In genomic region chr2:52618804-52619203, GRCm38 (mm10) we compare ENCODE assay signal across 16 mouse cellular contexts. TPM values are rescaled to one million over a fixed set of nuclear protein-coding genes. Genes with fewer than 3 reads are reported as not detected.
DNase-seq lines count a peak whose midpoint lies in the region; ATAC-seq lines count a peak whose summit lies in the region.
"Had no signal": no experiment of that assay in that cellular context is flagged by ENCODE, and none has a peak within 500 bp of the region (broad histone marks: within the 10 kb centered on the region; RNA-seq: fewer than 3 reads in every experiment).

No protein-coding gene starts in this region.

- peak overlapping the region; percentile 59; the same call in 1 of the 2 replicates for H3K4me2 ChIP-seq in lung, embryonic 15.5 days
- peak overlapping the region; percentile 60 for H3K4me2 ChIP-seq in heart, embryonic 16.5 days (ENCODE audit: low read depth, low read length)
- H3K4me2 ChIP-seq in liver, embryonic 15.5 days, result peak overlapping the region; percentile 47
- H3K4me2 ChIP-seq in hindbrain, embryonic 13.5 days, result no peak overlapping the region

- peak; percentile 80 for DNase-seq in heart, adult 11 months
- no peak for DNase-seq in heart, postnatal 4 days
- DNase-seq in lung, postnatal 25 days (ENCODE audit: low spot score), result no peak
- no peak for DNase-seq in retina, postnatal 1 day
- DNase-seq: adrenal gland, postnatal 36 days; cerebellum, postnatal 10 days; gastrocnemius, adult 2 months; kidney, postnatal 25 days; layer of hippocampus, adult 9-11 months; midbrain, embryonic 14.5 days had no signal

- H3K36me3 ChIP-seq in lung, embryonic 15.5 days, result no peaks in the 10 kb centered on the region
- no peaks in the 10 kb centered on the region for H3K36me3 ChIP-seq in heart, embryonic 16.5 days (ENCODE audit: control insufficient read depth, insufficient read depth)
- H3K36me3 ChIP-seq in liver, embryonic 15.5 days (replicated peaks), result no peaks in the 10 kb centered on the region
- H3K36me3 ChIP-seq in hindbrain, embryonic 13.5 days, result no peaks in the 10 kb centered on the region

- no peak overlapping the region for H3K9ac ChIP-seq in lung, embryonic 15.5 days
- H3K9ac ChIP-seq in heart, embryonic 16.5 days (ENCODE audit: low read length), result peak overlapping the region; percentile 46; the same call in 1 of the 2 replicates
- no peak overlapping the region for H3K9ac ChIP-seq in liver, embryonic 15.5 days
- no peak overlapping the region for H3K9ac ChIP-seq in hindbrain, embryonic 13.5 days

- no peak for ATAC-seq in lung, embryonic 15.5 days (ENCODE audit: borderline replicate concordance, extremely low read depth, low FRiP score, low TSS enrichment)
- no peak for ATAC-seq in heart, embryonic 16.5 days (replicated peaks; ENCODE audit: extremely low read depth, insufficient read depth, low FRiP score)
- no peak for ATAC-seq in liver, embryonic 15.5 days (ENCODE audit: insufficient read depth)
- ATAC-seq in hindbrain, embryonic 13.5 days (ENCODE audit: low FRiP score), result no peak
- ATAC-seq: forebrain, embryonic 14.5 days had no signal

- H3K27ac ChIP-seq in lung, embryonic 15.5 days, result no peak overlapping the region
- H3K27ac ChIP-seq in heart, embryonic 16.5 days (ENCODE audit: low read length), result no peak overlapping the region
- H3K27ac ChIP-seq in liver, embryonic 15.5 days (replicated peaks), result no peak overlapping the region
- no peak overlapping the region for H3K27ac ChIP-seq in hindbrain, embryonic 13.5 days
- H3K27ac ChIP-seq: gastrocnemius, adult 2 months had no signal

- no peaks in the 10 kb centered on the region for H3K9me3 ChIP-seq in lung, embryonic 15.5 days
- H3K9me3 ChIP-seq in heart, embryonic 16.5 days (replicated peaks; ENCODE audit: control insufficient read depth, low read length), result no peaks in the 10 kb centered on the region
- H3K9me3 ChIP-seq in liver, embryonic 15.5 days (replicated peaks), result no peaks in the 10 kb centered on the region
- H3K9me3 ChIP-seq in hindbrain, embryonic 13.5 days, result no peaks in the 10 kb centered on the region

- no peaks in the 10 kb centered on the region for H3K27me3 ChIP-seq in lung, embryonic 15.5 days
- no peaks in the 10 kb centered on the region for H3K27me3 ChIP-seq in heart, embryonic 16.5 days (ENCODE audit: control insufficient read depth, insufficient read depth, low read length)
- no peaks in the 10 kb centered on the region for H3K27me3 ChIP-seq in liver, embryonic 15.5 days
- no peaks in the 10 kb centered on the region for H3K27me3 ChIP-seq in hindbrain, embryonic 13.5 days

- no peak overlapping the region; the same call in 1 of the 2 replicates for H3K4me3 ChIP-seq in lung, embryonic 15.5 days
- H3K4me3 ChIP-seq in heart, embryonic 16.5 days (ENCODE audit: low read length), result peak overlapping the region; percentile 41
- H3K4me3 ChIP-seq in liver, embryonic 15.5 days (replicated peaks), result 0 out of 2 replicates have a peak overlapping the region, but pooled peaks have one; percentile 32
- no peak overlapping the region for H3K4me3 ChIP-seq in hindbrain, embryonic 13.5 days

- 26% methylated on average over 2 of the region's 2 CpGs for WGBS in lung, embryonic 15.5 days
- 12% methylated on average over 2 of the region's 2 CpGs for WGBS in heart, embryonic 16.5 days
- WGBS in liver, embryonic 15.5 days (ENCODE audit: insufficient replicate concordance), result 10% methylated on average over 2 of the region's 2 CpGs
- WGBS in hindbrain, embryonic 13.5 days, result 84% methylated on average over 2 of the region's 2 CpGs

- peaks cover 11% of the 10 kb centered on the region for H3K4me1 ChIP-seq in lung, embryonic 15.5 days
- peaks cover 19% of the 10 kb centered on the region for H3K4me1 ChIP-seq in heart, embryonic 16.5 days (ENCODE audit: control insufficient read depth, insufficient read depth, low read length)
- H3K4me1 ChIP-seq in liver, embryonic 15.5 days (replicated peaks), result no peaks in the 10 kb centered on the region; the same call in 1 of the 2 replicates
- peaks cover 8% of the 10 kb centered on the region for H3K4me1 ChIP-seq in hindbrain, embryonic 13.5 days (replicated peaks)

RNA-seq across cellular contexts. Expression of gene Cacnb4, which starts 57.8 kb away (rescaled TPM):
- total RNA-seq in heart, postnatal 4 days (2021), result 1 to 10 TPM in 1 of 2 experiments, under 1 TPM in 1; 0.72 to 1.0 TPM
- polyA plus RNA-seq in lung, embryonic 15.5 days (2015; fragmentation: Nextera tagmentation; extraction: Ambion mirVana), result 0.45 and 1.2 TPM in 2 replicates
- 0.34 and 0.87 TPM in 2 replicates for polyA plus RNA-seq in heart, embryonic 16.5 days (2015; fragmentation: Nextera tagmentation; extraction: Ambion mirVana)
- polyA plus RNA-seq in liver, embryonic 15.5 days (2015; fragmentation: Nextera tagmentation; extraction: Ambion mirVana), result 0.18 and 0.20 TPM in 2 replicates
- polyA plus RNA-seq in hindbrain, embryonic 13.5 days (2015; fragmentation: Nextera tagmentation; extraction: Ambion mirVana), result 11.0 and 13.3 TPM in 2 replicates
- total RNA-seq: liver, adult 2 months had no signal

Comparison
In these comparisons a context has a peak if more than half of its experiments do, and no peak if none do; other contexts are left out.
1. H3K4me3 ChIP-seq: peak in heart, embryonic 16.5 days (single experiment) and liver, embryonic 15.5 days (single experiment); none in lung, embryonic 15.5 days (single experiment) and hindbrain, embryonic 13.5 days (single experiment).